Mouse (Mus musculus): Measurements from ENCODE around the gene Gm813.

Gene Gm813

DNA sequence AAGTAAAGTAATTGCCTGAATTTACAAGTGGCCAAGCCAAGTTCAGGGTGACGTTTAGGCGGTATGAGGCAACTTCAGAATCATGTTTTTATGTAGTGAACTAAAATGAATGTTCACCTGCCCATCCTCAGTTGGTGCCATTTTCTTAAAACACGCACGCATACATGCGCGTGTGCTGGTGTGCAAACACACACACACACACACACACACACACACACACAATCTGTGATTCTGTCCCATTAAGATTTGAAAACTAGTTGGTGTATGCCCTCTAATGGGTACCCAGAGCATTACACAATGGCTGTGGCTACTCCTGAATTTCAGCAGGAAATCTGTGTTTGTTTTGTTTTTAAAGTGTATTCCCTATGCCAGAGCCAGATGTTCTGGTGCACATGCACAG is 7.2 kb upstream of the Gm813 start:
- no peak for TF ChIP-seq GATA4 (IDR thresholded peaks at IDR 0.05; ENCODE audit: insufficient replicate concordance, low read length)

DNA sequence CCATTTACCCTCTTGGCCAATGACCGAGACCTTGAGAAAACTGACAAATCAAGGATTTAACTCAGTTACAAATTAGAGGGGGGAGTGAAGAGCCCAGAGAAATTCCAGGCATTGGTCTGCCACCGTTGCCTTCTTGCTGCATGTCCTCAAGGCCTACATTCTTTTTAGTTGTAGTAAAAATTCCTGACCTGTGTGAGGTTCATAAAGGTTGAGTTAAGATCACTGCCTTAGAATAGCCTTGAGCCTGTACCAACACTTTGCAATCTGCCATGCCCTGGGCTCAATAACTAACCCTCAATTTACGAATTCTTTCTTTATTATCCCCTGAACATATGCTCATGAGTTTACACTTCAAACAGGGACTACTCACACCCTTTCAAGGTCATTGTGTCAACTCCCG is 6.3 kb upstream of the Gm813 start:
- no peak for TF ChIP-seq GATA4 (IDR thresholded peaks at IDR 0.05; ENCODE audit: insufficient replicate concordance, low read length)

DNA sequence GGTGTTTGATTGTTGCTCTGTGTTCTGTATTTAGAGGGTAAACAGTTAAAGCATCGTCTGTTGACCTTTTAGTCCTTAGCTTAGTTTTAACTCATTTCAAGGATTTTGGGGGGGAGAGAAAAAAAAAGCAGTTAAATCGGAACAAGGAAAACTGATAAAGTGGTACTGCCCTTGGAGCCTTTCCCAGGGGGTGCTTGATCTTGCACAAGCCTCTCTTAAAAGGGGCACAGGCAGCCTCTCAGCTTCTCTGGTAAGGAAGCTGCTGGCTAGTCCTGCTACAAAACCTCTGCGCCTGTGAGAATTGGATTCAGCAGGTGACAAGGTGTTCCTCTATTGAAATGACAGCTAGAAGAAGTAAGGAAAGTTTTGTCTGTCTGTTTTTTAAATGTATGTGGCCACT is 5.6 kb upstream of the Gm813 start:
- no peak for TF ChIP-seq GATA4 (IDR thresholded peaks at IDR 0.05; ENCODE audit: insufficient replicate concordance, low read length)

DNA sequence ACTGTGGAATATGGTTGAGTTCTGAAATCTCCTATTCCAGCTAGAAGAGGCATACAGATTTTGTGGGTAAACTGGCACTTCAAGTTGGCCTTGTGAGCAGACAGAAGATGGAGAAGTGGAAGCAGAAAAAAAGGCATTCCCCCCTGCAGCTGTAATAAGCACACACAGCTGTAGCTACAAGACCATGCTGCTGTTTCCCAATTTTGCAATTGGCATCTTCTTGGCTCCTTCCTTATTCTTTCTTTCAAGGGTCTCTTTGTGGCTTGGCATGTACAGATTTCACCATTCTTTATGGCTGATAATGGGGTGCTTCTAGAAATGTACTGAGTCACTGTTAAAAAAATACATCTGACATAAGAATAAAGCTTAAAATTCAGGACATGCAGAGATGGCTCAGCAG is 568 bp upstream of the Gm813 start:
- no peak for TF ChIP-seq GATA4 (IDR thresholded peaks at IDR 0.05; ENCODE audit: insufficient replicate concordance, low read length)

DNA sequence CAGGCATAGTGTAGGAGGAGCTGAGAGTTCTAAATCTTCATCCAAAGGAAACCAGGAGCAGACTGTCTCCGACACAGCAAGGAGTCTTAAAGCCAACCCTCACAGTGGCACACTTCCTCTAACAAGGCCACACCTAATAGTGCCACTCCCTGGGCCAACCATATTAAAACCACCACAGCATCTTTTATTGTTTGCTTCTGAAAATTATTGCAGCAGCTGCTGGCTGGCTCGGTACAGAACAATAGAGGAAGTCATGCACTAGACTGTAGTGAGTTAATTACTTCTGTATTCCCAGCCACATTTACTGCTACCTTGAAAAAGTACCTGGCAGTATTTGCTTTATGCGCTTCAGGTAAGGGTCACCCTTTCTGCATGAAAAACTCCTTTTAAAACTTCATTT is 3.8 kb downstream of the Gm813 start:
- TF ChIP-seq GATA4 (IDR thresholded peaks at IDR 0.05; ENCODE audit: insufficient replicate concordance, low read length) = no peak

DNA sequence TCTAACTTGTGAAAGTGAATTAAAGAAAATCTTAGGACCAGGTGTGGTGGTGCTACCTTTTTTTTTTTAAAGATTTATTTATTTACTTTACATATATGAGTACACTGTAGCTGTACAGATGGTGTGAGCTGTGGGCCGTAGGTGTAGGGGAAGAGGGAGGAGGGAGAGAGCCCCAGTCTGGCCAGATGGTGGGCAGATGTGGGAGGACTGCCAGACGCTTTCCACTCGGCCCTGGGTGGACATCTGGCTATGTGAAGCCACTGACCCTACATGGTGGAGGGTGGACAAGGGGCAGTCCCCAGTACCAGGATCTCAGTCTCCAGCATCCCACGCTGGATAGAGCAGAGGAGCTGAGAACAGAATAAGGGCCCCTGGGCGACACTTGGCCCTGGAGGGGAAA is 9.7 kb downstream of the Gm813 start:
- TF ChIP-seq GATA4 (IDR thresholded peaks at IDR 0.05; ENCODE audit: insufficient replicate concordance, low read length) = no peak

DNA sequence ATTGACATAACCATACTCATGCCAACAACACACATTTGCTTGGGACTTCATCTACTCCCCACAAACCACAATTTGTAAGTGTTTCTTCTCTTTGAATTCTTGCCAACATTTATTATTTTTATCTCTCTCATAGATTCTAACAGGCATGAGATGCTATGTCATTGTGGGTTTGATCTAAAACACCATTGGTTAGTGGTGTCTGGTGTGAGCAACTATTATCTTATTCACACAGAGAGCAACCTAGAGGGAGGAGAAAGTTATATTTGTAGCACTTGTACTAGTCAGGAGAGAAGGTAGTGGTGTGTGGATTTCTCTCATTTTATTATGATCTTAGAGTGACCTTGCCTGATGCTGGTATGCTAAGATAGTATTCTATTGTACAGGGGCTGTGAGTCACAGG is 12.1 kb downstream of the Gm813 start:
- no peak for TF ChIP-seq GATA4 (IDR thresholded peaks at IDR 0.05; ENCODE audit: insufficient replicate concordance, low read length)

DNA sequence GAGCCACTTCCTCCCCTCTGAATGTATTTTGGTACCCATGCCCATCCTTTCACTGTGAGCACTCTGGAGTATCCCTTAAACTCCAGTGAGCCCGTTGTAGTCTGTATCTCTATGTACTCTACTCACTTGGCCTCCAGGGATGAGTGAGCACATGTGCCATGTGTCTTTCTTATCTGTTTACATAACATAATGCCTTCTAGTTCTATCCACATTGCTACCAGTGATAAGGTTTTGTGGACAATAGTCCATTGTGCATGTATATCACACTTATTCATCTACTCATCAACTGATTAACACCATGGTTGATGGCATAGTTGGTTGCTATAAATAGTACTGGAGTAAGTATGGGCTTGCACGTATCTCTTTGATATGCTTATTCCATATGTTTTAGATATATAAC is 12.9 kb downstream of the Gm813 start:
- no peak for TF ChIP-seq GATA4 (IDR thresholded peaks at IDR 0.05; ENCODE audit: insufficient replicate concordance, low read length)

DNA sequence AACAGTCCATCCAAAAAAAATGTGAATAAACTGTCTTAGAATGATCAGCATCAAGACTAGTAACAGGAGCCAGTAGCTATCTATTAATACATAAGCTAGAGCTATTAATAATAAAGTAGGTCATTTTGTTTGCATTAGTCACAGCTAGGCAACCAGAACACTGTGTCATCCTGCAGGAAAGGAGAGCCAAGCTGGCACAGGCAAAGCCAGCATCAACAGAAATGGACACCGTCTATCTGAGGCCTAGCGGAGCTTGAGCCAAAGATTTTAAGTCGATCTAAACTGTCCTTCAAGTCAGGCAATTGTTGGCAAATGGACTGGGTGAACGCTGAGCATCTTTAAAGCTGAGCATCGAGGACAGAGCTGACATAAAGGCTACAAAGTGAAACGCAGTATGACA is 15.9 kb downstream of the Gm813 start:
- no peak for TF ChIP-seq GATA4 (IDR thresholded peaks at IDR 0.05; ENCODE audit: insufficient replicate concordance, low read length)

DNA sequence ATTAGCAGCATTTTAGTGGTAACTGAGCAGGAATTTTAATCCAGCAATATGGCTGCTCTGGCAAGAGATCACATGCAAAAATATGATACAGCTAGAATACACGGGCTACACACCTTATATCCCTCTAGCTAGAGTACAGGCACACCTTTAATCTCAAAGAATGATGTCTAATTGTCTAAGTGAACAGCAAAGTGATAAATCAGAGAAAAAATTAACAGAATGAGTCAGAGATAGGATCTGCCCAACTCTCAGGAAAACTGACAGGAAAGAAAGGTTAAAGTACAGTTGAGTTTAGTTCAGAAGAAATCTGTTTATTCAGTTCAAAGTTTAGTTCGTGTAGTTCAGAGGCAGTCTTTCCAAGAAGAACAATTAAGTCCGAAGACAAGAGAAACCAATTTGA is 25.5 kb downstream of the Gm813 start:
- TF ChIP-seq GATA4 (IDR thresholded peaks at IDR 0.05; ENCODE audit: insufficient replicate concordance, low read length) = no peak

DNA sequence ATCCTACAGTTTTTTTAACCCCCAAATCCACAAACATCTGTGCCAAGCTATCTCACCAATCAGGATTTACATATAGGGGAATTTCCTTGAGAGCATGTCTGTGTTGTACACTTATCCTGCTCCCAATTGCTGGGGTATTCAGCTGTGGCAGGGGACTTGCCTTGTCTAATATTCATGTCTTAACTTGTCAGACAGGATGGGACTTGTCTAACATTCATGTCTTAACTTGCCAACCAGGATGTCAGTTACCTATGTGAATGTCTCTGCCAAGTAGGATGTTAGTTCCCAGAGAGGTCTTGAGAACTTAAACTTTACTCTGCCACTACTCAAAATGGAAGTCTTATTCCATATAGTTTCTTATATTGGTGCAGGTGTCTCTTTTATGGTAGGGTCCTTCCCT is 27.3 kb downstream of the Gm813 start:
- TF ChIP-seq GATA4 (IDR thresholded peaks at IDR 0.05; ENCODE audit: insufficient replicate concordance, low read length) = no peak

DNA sequence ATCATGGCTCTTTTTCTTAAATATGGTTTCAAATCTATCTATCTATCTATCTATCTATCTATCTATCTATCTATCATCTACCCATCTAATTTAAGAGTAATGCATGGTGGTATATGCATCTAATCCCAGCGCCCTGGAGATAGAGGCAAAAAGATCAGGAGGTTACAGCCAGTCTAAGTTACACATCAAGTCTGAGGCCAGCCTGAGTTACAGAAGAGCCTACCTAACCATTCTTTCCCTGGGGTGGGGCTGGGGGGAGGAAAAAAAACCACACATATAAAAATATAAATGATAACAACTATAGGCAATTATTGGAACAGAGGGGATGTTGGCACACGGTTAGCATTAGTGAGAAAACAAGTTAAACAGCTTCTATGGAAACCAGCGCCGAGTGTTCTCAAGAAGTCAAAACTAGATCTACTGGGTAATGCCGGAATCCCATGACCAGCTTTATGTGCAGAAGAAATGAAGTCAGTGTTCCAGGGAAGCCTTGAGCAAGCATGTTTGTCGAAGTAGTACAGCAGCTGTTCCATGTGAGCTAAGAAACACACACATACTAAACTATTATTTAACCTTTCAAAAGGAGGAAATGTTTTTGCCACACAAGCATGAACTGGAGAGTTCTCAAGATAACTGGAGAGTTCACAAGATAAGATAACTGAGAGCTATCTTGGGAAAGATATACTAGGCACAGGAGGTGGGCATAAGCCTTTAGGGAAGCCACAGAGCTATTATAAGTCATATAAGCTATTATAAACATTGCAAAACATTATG is 42.6 kb downstream of the Gm813 start:
- no peak for TF ChIP-seq GATA4 (IDR thresholded peaks at IDR 0.05; ENCODE audit: insufficient replicate concordance, low read length)

DNA sequence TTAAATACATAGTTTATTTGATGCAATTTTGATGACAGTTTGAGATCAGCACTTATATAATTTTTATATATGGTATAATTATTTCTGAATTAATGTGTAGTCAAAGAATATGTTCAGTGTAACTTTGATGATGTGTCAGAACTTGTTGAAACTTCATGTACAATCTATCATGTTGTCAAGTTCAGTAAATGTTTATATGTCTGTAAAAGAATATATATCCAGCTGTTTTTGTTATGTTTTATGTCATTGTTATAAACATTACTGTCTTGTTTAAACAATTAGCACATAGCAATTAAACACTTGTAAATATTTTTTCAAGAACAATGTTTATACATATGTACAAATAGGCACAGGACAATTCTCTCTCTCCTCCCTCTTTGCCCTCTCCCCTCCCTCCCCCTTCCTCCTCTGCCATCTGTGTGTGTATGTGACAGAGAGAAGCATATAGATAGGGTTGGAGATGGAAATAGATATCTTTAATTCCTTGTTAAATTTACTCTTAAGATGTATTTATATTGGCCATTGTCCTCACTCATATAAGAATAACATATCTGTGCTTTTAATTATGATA is 46.0 kb downstream of the Gm813 start:
- no peak for TF ChIP-seq GATA4 (IDR thresholded peaks at IDR 0.05; ENCODE audit: insufficient replicate concordance, low read length)
